Mouse (Mus musculus) left cerebral cortex, adult 9 months (tissue): Measurements from ENCODE around the gene Mroh9.

Experiments used
- DNase-seq, 2 experiments: peaks; one replicate each; pipeline ENCODE4 v3.0.0; 2022; ENCODE audit warnings: low spot score in 2 of 2

Mroh9 gene

GRCm38 (mm10) chr1:163085570-163085969, at the start of gene Mroh9:
TSS of gene Mroh9 (minus strand) at chr1:163085670.
- no peak for DNase-seq

DNA sequence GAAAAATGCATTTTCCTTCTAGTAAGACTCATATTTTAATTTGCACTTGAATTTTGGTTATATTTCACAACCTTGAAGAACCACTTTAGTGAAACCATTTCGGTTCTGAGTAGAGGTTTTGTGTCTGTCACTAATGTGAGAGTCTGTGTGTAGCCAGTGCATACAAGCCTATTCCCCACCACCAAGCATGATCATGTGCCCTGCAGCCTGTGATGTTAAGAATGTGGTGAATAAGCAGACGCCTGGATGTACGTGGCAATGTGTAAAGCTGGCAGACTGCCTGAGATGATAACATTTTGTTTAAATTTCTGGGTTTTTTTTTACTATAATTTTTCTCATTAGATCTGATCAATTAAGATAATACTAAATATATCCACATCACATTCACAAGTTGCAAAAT, 44.5 kb upstream of the Mroh9 start:
- no peak for DNase-seq

- no peak for DNase-seq
These were observed 43.8 kb upstream of the Mroh9 start for GRCm38 (mm10) chr1:163129129-163129900.

DNA sequence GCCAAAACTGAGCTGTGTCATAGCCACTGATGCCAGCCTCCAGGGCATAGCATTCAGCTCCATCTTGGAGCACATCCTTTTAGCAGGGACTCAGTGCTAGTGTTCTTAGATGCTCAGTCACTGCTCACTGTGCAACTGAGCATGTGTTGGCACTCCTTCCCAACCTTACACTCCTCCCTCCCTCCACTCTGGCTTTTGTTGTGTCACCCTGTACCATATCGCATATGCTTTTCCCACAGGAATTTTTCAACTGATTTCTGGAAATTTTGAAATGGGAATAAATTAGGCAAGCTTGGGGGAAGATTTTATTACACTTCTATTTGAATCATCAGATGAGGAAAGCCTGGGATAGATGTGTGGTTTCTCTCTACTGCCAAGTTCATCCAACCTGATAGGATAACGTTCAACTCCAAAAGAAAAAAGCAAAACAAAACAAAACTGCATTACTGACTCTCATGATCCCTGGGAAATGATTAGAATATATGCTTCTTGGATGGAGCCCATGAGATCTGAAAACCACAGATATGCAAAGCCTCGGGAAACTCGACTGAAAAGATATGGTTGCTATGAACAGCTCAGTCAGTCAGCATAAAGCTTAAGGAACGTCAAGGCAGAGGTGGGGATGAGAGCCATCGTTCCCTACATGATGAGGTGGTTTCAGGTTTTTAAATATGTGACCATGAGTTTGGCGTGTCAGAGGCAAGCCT, 40.9 kb upstream of the Mroh9 start:
- no peak for DNase-seq

- no peak for DNase-seq
These were observed 36.9 kb upstream of the Mroh9 start for GRCm38 (mm10) chr1:163122414-163122813.

DNA sequence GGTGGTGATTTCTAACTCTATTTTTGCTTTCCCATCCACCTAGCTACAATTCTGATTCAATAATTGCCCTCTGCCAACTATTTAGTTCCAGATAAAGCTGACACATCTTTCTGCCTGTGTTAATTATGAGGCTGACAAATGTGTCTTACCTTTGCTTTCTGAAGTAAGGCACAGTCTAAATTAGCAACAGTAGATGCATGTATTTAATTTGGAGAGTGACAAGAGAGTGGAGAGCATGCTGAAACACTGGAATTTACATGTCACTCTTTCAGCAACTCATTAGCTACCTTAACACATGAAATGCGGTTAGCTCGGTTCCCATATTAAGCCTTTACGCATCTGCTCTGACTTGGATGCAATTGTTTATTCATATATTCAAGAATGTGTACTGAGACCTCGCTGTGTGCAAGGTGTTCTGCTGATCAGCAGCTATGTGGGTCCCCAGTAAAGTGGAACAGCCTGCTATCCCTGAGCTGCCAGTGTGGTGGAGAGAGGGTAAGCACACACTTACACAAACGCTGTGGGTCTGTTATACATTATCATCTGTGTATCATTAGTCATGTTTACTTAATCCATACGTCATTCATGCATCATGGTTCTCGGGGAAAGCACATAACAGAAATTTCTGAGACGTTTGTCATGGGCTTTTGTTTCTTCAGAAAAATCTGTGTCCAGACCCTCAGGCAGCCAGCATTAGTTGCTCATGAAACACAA, 28.1 kb upstream of the Mroh9 start:
- no peak for DNase-seq

- no peak for DNase-seq
These were observed 27.2 kb upstream of the Mroh9 start for GRCm38 (mm10) chr1:163112482-163113164.

- no peak for DNase-seq
These were observed 19.5 kb upstream of the Mroh9 start for GRCm38 (mm10) chr1:163104960-163105359.

DNA sequence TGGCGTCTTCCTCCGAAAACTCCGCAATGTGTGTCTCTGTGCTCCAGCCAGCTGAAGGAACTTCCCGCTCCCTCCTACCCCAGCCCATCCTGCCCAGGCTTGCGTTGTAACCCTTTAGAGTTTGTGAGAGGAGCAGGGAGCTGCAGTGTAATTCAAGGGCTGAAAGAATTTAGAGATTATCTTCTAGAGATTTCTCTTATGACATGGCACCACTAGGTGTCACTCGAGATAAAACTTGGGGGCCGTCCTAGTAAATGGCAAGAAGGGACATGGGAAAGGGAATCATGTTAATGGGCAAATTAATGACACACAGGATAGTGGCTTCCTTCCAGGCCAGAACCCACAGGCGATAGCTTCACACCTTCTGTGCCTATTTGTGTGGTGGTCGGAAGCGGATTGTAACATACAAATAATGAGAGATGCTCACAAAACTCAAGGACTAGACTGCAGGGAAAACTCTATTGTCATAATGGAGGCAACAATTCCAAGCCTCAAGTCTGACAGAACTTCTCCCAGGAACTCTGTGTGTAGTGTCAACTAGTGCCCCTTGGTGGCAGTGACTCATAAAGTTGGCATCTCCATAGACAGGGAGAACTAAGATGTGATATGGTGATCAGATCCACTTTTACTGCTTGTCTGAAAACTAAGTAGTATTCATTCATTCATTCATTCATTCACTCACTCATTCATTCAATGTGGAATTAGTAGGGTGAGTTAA, 6.1 kb upstream of the Mroh9 start:
- peak in 1 of 2 experiments; percentile 37 for DNase-seq

GRCm38 (mm10) chr1:163070502-163070901, 15.0 kb downstream of the Mroh9 start:
- DNase-seq: peak in 1 of 2 experiments; percentile 48

- no peak for DNase-seq
These were observed 25.1 kb downstream of the Mroh9 start for GRCm38 (mm10) chr1:163060381-163060780.

- no peak for DNase-seq
These were observed 28.1 kb downstream of the Mroh9 start for GRCm38 (mm10) chr1:163057363-163057762.

- no peak for DNase-seq
These were observed 29.8 kb downstream of the Mroh9 start for GRCm38 (mm10) chr1:163055629-163056028.

DNA sequence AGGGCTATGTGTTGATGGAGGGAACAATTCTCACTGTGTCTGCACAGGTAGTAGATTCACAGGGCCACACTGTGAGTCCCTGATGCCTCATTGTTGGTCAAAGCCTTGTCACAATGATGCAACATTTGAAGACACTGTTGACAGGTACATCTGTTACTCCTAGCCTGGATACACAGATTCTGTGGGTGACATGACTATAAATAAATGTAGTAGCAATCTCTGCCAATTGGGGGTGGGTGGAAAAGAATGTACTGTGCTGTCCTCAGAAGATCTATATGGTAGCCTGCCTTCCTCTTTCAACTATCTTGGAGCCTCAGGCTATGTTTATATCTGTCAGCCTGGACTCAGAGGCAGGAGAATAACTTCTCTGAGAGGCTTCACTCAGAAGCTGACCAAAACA, 62.4 kb downstream of the Mroh9 start:
- no peak for DNase-seq

DNA sequence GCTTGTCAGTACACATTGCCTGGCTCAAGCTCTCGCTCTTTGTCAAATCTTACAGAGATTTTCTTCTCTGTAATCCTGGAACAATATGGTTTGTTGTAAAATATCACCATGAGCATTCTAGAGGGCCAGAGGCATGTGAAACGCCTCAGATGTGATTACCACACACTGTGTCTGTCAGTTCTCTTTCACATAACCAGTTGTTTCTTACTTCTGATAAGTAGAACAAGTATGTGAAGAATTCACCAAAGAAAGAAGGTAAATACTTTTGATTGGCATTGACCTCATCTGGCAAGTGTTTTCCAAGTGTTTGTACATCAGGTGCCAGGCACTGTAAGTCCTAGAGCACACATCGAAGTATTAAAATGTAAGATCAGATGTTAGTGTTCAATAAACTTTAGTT, 76.2 kb downstream of the Mroh9 start:
- no peak for DNase-seq

GRCm38 (mm10) chr1:163003496-163003895, 82.0 kb downstream of the Mroh9 start:
- no peak for DNase-seq

DNA sequence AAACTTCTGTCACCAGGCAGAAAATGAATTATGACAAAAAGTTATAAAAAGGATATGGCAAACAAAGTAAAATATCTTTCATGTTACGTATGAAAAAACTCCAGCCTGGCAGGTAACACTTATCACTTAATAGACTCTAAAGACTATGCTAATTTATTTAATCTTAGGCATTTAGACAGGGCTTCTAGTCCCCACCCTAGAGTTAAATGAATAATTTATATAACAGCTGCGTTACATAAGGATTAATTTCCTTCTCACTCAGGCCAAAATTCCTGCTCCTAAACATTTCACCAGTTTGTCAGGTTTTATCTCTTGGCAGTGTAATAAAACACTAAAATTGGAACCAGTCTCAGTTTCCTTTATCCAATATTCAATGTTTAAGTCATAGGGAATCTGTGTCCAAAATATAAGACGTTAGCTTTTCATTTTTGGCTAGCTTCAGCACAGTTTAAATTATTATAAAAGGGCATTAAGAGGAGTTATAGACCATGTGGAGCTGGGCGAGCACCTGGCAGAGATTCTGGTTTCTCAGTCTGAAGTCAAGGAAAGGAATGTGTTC, 84.1 kb downstream of the Mroh9 start:
- no peak for DNase-seq

DNA sequence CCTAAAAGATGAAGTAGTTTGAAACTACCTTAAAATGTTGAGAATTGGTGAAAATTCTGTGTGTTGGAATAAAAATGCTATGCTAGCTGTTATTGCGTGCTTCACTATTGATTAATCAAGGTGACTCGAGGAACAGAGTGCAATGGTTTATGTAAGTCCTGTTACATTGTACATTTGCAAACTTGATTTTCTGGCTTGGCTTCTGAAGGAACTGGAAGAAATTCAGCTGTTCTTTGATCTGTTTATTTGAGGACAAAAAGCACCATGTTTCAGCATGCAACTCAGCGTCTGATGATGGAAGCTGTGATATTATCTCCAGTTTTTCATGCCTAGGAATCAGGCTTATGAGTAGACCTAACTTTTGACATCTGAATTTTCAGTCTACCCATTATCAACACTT, 97.9 kb downstream of the Mroh9 start:
- no peak for DNase-seq

DNA sequence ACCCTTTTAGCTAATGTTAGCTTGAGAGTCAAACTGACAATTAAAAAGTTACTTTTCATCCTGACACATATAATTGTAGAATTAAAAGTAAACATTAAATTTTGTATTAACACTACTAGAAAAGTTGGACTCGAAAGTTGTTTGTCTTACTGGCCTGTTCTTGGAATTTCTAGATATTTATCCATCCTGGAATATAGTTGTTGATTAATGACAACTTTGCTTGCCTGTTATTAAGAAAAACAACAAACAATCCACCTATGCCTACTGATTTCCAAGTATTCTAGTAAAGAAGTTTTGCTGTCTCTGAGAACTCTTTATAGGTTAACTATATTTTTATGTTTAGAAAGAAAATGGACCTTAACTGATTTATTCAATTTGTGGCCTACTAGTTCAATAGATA, 98.7 kb downstream of the Mroh9 start:
- no peak for DNase-seq

- DNase-seq: no peak
These were observed 99.2 kb downstream of the Mroh9 start for GRCm38 (mm10) chr1:162986121-162986748.

DNA sequence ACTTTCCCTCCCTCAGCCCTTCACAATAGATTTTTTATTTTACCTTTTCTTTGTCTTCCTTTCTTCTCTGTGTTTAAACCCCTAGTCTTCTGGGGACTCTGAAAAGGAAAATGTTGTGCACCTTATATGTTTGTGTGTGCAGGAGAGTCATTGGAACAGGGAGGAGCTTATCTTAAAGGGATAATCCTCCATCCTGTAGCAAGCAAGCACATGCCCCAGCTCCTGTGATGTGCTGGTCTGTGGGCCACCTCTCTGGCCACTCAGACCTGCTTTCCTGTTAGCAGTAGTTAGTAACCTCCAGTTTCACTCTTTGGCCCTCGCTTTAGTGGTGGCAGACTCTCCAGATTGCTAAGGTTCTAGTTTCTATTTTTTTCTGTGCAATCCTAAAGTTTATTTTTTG, 101.0 kb downstream of the Mroh9 start, which contains the start of gene Fmo3:
Fmo3 (minus strand) TSS at position 101 of the 400 bp plus-strand sequence.
- DNase-seq: no peak
